Mouse (Mus musculus): ENCODE results near the gene Rap1gap2. TPM values are rescaled to one million over a fixed set of nuclear protein-coding genes. Genes with fewer than 3 reads are reported as not detected.

Gene Rap1gap2
- polyA plus RNA-seq, 1 experiment from 2014 or later = 3.8 TPM

DNA sequence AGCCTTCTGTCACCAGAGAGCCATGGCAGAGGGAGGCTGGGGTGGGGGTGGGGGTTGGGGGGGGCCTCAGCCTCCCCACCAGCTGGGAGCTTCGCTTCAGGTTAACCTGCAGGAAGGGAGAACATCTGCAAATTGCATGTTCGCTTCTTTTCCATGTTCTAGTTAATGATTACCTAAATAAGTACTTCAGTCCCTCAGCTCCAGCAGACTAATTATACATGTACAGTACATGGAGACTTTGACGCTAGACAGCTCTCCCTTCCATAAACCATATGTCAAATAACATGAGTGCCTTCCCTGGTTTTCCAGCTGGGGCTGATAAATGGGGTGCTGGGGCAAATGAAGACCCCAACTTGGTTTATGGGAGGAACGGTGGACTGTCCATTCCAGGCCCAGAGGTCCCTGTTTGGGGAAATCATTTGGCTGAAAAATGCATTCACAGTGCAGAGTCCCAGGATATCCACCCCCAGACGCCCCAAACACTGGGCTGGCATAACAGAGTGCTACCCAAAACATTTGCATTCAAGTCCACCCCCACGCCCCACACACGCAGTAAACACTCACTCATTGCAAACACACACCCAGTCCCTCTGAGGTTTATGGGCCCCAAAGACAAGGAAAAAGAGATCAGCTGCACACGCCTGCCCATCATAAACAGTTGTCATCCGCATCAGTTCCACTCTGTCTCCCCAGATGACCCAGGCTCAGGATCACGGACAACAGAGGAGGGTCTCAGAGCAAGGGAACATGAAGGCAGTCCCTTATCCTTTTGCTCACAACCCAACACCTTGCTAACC lies 146.3 kb downstream of the Rap1gap2 start:
- DNase-seq (ENCODE audit: low spot score) = no peak

DNA sequence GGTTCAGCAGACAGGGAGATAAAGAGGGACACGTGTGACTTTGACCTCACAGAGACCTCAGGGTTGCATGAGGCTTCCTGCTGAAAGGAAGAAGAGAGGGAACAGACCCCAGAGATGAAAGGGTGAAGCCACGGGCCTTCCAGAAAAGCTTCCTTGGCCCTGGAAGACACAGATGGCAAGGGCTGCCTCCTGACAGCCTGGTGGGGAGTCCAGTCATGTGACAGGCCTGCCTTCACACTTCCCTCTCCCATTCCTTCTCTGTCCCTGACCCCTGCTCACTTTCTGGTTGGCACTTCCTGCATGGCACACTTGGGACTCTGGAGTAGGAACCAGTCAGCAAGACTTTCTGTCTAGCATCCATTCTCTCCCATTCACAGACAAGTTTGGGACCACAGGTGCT lies 148.1 kb downstream of the Rap1gap2 start:
- no peak for DNase-seq (ENCODE audit: low spot score)

DNA sequence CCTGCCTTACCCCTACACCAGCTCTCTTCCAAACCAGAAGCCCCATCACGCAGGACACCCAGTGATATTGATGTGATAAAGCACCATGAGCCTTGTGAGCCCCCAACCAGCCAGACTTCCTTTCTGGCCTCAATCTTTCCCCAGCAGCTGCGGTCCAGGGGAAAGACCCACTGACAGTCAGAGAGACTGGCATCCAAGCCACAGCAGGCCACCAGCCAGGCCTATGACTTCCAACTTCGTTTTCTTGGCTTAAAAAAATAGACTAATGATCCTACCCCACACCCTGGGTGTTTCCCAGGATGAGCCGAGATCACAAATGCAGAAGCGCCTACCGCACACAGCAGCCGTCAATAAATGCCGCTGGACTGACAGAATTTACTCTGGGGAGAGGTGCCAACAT lies 151.1 kb downstream of the Rap1gap2 start:
- DNase-seq (ENCODE audit: low spot score) = no peak

DNA sequence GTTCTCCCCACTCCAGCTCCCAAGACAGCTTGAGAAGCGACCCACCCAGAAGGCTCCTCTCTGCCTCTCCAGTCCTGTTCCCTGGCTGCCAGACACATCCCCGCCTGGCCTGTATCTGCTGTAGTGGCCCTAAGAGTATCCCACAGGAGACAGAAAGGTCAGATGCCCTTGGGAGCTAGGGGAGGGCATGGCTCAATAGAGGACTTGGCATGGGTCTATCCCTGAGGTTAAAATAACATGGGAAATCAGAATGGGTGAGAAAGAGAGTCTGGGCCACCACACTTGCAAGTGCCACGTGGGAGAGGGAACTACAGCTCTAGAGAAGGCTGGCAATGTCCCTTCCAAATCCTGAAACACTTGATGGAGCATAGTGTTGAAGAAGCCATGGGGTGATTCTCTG lies 152.3 kb downstream of the Rap1gap2 start:
- no peak for DNase-seq (ENCODE audit: low spot score)

DNA sequence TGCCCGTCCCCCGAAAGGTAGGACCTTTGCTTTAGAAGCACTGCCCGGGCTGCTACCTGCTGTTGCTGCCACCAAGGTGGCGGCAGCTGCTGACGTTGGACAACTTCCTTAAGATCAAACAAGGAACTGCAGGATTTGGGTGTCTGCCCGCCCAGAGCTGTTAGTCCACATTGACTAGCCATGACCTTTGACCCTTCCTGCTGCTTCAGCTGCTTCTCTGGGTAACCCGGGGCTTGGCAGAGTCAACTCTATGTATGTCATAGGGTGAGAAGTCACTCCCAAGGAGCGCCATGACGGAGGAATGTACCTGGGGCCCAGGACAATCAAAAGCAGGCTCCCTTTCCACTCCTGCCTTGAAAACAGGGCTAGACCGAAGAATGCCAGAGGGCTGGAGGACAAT lies 153.5 kb downstream of the Rap1gap2 start:
- no peak for DNase-seq (ENCODE audit: low spot score)

DNA sequence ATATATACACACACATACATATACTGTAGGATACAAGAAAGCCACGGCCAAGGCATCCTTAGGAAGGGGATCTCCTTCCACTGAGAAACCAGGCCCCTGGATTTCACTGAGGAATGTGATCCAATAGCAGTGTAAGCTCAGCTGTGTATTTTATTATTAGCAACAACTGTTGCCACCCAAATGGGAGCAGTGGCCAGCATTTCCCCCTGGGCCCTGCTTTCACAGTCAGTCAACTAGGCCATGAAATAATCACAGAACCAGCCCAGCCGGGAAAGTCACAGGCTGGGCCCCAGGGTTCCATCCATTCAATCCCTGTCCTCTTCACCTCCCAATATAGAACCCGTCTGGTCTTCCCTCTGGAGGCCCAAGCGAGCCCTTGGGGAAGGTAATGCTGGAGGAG lies 162.2 kb downstream of the Rap1gap2 start:
- no peak for DNase-seq (ENCODE audit: low spot score)

DNA sequence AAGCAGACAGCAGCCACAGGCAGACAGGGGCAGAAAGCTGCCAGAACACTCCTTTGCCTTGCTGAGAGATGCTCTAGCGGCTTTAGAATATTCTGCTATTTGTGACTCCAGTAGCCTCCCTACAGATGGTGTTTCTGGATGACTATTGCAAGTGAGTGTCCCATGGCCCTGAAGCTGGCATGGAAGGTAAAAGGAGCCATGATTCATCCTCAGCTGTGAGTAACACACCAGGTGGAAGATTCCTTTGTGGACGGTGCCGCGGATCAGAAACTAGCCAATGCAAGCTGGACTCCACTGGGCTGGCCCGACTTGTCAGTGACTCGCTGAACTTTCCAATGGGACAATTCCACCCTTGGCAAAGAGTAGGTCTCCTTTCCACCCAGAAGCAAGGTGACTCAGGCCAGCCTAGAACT lies 162.7 kb downstream of the Rap1gap2 start:
- DNase-seq (ENCODE audit: low spot score) = no peak

DNA sequence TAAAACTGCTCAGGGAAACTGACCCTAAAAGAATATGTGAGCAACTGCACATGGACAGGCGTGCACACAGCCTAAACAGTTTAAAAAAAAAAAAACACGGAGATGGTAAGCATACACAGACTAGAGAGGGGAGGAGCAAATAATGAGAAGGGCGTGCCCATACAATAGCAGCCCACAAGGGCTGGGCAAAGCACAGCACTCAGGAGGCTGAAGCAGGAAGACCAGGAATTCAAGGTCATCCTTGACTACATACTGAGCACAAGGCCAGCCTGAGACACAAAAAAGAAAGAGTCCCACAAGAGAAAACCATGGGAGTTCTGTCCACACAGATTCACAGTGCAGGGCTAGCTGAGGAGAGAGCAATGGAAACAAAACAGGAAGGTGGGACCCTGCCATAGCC lies 165.1 kb downstream of the Rap1gap2 start:
- no peak for DNase-seq (ENCODE audit: low spot score)

DNA sequence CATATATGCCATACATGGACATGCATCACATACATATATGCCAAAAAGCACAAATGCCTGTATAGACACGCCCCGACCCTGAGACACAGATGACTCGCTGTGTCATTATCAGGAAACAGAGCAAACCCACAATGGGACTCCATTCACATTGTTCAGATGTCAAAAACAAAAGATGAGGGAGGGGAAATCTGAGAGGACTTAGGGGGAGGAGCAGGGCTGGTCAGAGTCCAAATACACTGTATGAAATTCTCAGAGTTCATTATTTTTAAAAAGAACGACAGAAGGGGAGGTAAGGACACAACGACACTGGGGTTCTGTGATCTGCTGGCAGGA lies 166.8 kb downstream of the Rap1gap2 start:
- no peak for DNase-seq (ENCODE audit: low spot score)

DNA sequence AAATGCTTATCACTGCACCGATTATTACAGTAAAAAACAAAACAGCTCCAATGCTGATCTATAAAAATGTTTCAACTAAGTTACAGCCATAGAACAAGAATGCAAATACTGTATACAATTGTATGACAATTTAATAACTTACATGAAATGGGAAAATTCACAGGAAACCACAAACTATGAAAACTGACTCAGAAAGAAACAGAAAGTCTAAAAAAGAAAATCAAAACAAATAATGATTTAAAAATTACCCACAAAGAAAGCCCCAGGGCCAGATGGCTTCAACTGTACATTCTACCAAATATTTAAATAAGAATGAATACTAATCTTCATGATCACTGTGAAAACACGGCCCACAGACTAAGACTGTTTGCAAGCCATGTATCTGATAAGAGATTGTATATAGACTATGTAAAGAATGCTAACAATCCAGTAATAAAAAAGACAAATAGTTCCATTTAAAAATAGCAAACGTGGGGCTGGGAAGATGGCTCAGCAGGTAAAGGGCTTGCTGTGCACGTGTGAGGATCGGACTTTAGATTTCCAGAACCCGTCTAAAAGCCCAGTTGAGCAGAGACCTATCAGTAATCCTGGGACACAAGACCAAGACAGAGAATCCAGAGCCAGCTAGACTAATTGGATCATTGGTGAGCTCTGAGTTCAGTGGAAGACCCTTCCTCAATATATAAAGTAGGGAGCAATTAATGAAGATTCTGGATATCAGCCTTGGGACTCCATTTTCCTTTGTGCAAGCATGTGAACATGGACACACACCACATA lies 167.4 kb downstream of the Rap1gap2 start:
- DNase-seq (ENCODE audit: low spot score) = no peak

DNA sequence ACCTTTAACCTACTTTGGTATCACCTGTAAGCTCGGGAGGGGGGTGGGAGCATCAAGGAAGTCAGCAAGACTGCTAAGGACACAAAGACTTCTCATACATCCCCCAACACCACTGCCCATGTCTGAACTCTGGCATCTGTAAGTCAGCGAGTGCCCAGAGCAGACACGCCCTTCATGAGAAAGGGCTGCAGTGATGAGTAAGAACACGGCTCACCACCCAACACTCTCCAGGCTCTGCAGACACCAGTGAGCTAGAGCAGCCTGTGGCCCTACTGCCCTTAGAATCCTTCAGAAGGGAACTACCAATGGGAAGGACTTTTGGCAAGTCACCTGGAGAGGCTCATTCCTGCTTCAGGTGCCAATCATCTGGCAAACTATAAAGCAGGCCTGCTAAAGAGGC lies 168.3 kb downstream of the Rap1gap2 start:
- no peak for DNase-seq (ENCODE audit: low spot score)

DNA sequence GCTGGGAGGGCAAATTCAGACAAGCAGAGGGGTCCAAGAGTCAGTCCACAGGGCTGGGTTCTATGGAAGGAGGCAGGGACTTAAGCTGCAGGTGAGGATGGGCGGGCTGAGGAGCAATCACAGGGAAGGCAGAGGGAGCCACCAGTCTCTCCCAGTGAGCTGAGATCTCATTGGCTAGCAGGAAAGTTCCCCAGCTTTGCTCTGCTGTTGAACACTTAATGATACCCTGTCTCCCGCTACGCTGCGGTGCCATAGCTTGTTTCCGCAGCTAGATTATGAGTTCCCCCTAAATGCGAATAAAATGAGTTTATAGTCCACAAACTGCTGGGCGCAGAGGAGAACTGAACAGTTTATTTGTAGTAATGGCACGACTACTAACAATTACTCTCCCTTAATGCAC lies 170.6 kb downstream of the Rap1gap2 start:
- DNase-seq (ENCODE audit: low spot score) = no peak

DNA sequence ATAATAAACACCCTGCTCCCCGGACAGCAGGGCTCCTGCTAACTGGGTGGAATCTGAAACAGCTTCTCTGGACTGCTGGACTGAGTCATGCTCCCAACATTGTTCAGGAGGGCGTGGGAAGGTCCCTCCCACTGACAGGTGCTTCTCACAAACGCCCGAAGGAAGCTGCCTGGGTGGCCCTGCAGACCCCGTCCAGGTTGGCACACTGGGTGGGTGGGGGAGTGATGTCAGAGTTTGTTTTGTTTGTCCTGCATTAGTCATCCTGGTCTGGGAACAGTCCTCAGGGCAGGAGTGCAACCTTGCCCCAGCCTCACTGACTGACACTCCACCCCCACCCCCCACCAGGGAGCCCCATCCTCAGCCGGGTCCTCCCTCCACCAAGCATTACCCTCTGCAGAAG lies 171.5 kb downstream of the Rap1gap2 start:
- no peak for DNase-seq (ENCODE audit: low spot score)

DNA sequence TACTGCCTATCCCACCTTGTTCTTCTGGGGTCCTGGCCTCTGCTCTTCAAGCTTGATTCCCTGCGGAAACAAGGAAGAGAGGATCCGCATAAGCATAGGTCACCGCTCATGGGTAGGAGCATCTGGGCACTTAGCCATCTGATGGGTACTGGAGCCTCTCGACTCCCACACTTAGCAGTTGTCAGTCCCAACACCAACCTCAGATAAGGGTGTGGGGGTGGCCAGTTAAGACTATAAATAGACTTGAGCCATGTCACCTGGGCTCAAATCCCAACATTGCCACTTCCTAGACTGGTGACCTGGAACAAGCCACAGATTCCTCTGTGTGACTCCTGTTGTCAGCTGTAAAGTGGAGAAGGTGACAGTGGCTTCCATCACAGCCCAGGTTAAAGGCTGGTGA lies 172.5 kb downstream of the Rap1gap2 start:
- DNase-seq (ENCODE audit: low spot score) = no peak

DNA sequence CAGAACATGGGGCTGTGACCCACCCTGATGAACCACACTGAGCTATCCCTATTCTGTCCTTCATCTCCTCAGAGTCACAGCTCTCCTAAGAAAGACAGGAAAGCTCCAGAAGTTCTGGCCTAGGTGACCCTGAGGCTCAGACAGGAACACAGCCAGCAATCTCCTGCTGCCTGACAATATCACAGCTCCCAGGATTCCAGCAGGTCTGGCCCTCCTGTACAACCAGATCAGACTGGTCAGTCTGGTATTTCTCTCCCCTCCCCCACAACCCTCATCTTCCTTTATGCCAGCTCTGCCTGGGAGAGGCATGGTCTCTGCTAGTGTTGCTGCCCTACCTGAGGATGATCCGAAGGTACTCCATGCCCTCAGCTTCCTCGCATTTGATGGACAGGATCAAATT lies 175.3 kb downstream of the Rap1gap2 start:
- DNase-seq (ENCODE audit: low spot score) = no peak

DNA sequence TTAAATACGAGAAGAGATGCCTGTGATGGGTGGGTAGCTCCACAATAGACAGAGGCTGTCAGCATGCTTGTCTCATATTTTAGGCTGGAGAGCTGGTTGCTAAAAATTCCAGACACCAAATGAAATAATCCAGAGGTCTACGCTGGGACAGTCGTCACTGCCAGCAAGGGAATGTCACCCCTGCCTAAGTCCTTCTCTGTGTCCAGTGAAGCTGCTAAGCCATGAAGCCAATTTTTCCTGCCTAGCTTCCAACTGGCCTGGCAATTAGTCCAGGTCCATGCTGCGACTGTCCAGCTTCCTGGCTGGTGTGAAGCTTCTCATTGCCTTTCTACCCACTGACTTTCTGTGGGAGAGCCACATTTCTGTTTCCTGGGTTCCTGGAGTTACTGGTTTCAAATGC lies 177.7 kb downstream of the Rap1gap2 start:
- no peak for DNase-seq (ENCODE audit: low spot score)

DNA sequence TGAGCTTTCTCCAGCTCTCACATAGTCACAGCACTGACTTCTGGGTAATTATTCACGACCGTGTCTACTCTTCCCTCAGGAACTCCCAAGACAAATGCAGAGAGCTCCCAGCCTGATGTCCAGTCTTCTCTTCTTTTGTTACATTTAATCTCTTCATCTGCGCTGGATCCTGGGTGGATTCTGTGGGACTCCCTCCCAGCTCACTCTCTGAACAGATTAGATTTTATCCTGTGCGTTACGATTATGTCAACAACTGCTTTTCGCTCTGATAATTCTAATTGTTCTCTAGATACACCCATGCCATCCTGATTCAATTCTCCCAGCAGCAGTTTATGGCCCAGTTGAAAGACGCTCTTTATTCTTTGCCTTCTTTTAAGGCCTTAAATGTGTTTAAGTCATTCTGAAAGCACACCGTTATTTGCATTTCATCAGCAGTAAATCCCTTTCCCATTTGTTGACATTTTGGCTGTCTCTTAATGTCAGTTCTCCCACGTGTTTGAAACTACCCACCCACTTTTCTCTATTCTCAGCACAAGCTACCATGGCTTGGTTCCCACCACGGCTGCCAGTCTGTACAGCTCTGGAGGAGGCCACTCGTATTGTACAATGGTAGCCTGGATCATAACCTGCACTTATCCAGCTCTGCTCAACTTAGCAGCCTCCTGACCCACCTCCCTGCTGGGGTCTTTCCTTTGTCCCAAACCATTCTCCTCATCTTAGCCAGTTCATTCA lies 180.8 kb downstream of the Rap1gap2 start:
- no peak for DNase-seq (ENCODE audit: low spot score)

DNA sequence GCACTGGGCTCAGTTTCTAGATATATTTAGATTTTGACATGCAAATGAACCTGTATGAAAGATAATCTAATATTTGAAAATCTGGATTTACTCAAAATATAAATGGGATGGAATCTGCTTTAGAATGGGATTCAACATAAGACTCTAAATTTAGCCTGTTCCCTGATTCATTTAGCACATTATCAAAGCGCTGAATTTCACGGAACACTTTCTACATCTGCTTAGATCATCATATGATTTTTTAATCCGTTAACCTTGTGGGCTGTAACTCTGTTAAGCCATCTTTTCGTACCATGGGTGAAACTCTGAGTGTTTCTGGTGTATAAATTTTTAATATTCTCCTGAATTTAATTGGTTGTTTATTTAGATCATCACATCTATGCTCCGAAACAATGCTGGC lies 184.4 kb downstream of the Rap1gap2 start:
- no peak for DNase-seq (ENCODE audit: low spot score)

DNA sequence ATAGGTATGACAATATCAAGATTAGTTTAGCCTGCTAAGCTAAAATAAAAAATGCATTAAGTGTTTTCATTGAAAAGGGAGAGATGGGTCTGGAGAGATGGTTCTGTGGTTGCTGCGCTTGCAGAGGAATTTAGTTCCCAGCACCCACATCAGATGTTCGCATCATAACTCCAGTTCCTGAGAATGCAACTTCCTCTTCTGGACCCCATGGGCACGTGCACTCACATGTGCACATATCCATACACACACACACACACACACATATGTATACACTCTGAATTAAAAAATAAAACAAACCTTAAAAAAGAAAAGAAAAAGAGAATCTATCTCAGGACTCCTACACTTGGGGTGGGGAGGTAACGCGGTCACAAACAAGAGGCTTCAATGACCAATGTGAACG lies 188.7 kb downstream of the Rap1gap2 start:
- no peak for DNase-seq (ENCODE audit: low spot score)

DNA sequence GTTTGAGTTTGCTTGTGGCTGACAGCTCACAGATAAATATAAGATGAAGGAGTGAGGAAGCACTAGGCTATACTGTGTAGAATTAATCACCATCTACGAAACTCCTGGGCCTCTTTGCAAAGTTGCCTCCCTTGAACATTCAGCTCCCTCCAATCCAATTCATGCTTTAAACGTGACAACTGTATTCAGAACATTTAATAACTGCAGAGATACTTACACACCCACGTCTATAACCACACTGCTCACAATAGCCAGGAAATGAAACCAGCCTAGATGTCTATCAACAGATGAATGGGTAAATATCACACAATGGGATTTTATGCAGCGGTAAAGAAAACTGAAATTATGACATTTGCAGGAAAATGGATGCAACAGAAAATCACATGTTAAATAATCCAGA lies 189.6 kb downstream of the Rap1gap2 start:
- DNase-seq (ENCODE audit: low spot score) = no peak

DNA sequence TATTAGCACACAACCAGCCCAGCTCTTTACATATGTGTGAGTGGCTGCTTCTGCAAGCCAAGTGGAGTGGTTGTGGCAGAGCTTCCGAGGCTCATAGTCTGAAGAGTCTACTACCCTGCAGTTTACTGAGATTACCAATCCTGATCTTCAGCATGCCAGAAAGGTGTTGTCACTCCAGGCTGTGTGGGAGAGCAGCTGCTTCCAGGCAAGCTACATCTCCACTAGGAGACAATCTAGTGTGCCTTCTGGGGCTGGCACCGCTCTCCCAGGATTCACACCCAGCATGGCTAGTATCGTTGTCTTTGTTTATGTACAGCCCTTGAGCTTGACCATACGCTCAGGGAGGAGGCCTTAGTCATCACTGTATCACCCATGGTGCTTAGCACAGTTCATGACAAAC lies 191.1 kb downstream of the Rap1gap2 start:
- DNase-seq (ENCODE audit: low spot score) = no peak

DNA sequence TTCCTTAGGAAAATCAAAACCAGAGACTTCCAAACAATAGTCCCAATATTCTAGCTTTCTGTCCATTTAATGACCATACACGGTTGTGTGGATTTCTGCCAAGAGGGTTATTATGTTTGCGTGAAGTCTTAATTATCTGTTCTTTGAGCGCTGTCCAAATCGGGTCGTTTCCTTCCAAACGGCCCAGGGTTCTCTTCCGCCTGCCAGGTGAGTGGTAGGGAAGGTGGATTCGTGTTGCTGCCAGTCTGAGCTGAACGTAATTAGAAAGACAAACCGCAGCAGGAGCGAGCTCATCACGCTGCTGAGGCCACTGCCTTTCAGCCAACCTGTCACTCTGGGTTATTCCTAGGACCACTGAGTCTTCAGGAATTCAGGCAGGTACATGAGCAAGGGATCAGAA lies 195.0 kb downstream of the Rap1gap2 start:
- no peak for DNase-seq (ENCODE audit: low spot score)
